Mouse (Mus musculus): ENCODE data around the gene Gbgt1. TPM values are rescaled to one million over a fixed set of nuclear protein-coding genes. Genes with fewer than 3 reads are reported as not detected.
A peak's percentile ranks its signal among the peaks of the same experiment; 100 is the strongest.
"Not testable (repeated sequence)": the region's sequence is repeated elsewhere in the genome, so short reads cannot be mapped to it uniquely, and the experiment has no call there.

The Gbgt1 gene
- total RNA-seq (2021) (1 to 10 TPM; 3.7 to 4.6 TPM), polyA plus RNA-seq (2012; rRNA removed) (1.6 and 3.6 TPM in 2 replicates)
- long read RNA-seq, partial matches to known transcripts, result 0 of 1 reads
- long read RNA-seq, other reads (novel, unspliced or antisense), result 0 of 1 reads

DNA sequence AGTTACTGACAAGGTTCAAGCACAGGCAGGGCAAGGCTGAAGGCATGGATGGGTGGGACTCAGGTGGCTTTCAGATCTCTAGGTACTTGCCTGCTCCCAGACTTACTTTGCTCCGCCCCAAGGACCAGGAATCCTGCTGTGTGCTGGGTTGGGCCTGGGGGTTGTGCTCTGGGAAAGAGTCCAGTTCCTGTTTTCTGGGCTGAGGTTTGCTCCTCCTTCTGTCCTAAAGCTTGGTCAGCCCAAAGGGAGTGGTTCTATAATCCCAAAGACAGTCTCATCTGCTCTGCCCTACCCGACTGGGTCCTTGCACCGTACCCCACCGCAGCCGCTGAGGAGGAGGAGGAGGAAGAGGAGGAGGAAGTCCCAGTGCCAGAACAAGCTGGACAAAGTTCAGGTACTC is at the start of gene Gbgt1:
Gene Gbgt1, plus strand, starts transcription at position 221 of the 400 bp plus-strand sequence.
- no peak for DNase-seq

DNA sequence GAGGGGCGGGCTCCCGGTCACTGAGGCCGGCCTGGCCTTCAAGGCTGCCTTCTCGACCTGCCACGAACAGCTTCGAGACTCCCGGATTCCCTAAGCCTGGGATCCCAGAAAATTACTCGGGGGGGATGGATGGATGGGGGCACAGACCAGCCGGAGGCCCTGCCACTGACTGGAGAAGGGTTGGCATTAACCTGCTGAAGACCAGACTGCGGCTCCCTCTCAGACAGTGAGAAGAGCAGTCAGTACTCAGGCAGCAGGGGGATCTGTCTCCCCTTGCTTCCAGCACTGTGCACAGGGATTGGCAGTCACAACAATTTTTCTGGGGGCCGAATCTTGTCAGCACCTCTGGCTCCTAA is 49.4 kb upstream of the Gbgt1 start:
- DNase-seq, result no peak

DNA sequence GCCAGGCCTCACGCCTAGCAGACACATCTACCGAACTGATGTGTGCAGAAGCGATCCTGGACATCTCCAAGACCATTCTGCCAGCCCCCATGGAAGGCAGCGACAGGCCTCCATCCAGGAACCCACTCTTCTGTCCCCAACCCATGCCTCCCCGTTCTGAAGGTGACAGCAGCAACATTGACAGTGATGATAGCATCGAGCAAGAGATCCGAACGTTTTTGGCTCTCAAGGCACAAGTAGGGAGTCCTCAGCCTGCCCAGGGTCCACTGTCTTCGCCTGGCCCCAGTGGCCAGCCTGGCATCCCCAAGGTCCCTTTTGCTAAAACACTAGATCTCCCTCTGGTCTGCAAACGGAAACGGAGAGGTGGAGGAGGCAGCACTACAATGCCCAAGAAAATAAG is 45.0 kb upstream of the Gbgt1 start:
- no peak for DNase-seq

DNA sequence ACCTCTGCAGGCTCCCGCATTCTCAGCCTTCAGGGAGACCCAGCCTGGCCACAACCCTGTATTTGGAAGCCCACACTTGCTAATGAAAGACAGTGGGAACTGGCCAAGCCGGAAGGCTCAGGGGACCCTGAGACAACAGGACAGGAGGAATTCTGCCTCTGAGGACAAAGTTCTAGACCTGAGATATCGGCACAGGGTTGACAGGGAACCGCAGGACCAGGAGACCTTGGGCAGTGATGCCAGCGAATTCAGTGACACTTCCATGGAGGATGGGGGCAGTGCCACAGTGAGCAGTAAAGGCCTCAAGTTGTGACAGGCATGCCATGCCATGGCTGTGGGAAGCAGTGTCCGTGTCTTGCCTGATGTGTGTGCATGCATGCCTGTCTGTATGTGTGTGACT is 43.2 kb upstream of the Gbgt1 start:
- DNase-seq, result no peak

DNA sequence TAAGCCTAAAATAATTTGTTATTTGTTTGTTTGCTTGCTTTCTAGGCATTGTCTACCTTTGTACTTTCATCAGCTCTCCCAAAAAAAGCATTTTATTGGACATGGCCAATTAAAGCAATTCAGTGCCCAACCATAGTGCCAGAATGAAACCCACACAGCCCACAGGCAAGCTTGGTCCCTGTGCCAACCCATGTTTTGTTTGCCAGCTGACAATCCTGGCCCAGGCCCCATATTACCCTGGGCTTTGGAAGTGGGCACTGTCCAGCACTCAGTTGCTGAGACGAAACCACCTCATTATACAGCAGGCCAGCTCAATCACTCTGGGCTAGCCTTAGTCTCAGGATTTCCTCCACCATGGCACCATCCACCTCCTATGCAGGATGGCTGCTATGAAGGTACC is 40.1 kb upstream of the Gbgt1 start:
- DNase-seq, result no peak

DNA sequence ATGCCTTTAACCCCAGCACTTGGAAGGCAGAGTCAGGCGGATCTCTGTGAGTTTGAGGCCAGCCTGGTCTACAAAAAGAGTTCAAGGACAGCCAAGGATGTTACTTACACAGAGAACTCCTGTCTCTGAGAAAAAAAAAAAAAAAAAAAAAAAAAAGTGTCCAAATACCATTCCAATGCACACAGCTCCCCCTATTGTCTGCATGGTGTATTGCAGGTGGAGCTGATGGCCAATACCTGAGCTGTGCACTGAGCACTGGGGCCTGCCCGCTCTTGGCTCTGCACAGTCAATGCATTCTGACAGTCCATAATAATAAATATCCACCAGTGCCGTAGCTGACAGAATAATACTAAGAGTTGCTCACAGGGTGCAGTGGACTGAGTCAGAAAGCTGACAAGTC is 32.8 kb upstream of the Gbgt1 start:
- peak; percentile 53 for DNase-seq

DNA sequence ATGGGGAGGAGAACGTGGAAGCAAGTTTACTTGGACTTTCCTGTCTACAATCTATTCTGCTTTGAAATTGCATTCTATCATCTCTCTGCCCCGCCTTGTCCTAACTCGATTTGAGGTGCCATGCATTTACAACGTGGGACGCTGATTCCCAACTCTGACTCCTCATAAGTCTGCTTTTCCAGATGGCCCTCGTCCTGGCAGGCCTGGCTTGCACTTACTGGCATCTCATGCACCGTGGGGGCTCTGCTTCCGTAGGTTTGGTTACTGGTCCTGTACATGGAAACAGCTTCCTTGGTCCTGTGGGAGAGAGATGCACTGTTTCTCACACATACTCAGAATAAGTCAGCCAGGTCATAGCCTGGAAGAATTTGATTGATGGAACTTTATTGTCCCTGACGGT is 31.8 kb upstream of the Gbgt1 start:
- DNase-seq, result no peak

DNA sequence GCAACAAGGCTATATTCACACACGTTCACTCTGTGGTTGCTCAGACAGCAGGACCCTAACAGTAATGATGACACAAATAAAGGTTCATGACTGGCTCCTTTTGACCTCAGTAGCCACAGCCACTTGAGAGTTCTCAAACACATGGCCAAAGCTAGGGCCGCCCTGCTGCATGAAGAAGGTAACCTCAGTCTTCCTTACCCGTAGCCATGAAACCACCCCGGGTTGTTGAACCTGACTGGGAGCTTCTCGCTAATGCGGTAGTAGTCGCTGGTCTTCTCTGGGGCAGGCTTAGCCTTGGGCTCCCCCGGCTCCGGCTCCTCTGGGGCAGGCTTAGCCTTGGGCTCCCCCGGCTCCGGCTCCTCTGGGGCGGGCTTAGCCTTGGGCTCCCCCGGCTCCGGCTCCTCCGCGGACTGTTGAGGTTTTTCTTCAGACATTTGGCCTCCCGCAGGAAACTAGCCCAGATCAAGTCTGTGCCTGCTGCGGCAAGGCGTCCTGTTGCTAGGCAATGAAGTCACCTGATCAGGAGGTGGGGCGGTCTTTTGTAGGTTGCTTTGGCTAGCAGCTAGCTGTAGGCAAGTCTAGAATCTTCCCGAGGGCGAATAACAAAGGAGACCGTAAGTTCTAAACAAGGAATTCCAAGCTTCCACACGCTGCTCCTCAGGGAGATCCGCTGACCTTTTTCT is 30.7 kb upstream of the Gbgt1 start, which contains the start of gene 1700007K13Rik:
Gene 1700007K13Rik, minus strand, starts transcription at position 497 of the 683 bp plus-strand sequence.
- peak; percentile 85 for DNase-seq

DNA sequence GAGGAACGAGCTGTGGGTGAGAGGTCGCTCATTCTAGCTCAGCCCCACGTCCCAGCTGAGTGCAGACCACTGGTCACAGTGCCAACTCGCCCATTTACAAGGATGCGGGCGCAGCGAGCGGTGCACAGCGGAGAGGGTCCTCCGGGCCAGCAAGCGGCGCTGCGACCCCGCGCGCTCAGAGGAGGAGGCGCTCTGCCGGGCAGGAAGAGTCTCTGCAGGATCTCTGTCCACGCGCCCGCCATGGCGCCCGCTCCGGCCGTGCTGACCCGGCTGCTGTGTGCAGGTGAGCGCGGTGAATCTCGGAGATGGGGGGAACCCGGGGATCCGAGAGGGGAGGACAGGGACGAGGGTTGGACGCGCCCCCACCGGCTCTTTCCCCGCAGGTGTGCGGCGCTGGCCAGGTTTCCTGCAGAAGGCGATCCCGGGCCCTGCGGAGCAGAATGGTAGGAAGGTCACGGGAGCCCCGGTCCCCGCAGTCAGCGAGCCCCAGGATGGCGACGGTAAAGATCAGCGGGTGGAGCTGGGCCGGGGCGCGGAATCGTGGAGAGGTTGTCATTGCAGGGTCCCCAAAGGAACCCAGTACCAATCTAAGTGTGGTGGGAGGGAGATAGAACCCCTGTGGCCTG is 28.7 kb upstream of the Gbgt1 start, which contains the start of gene Mrps2:
Gene Mrps2, plus strand, starts transcription at position 207 of the 626 bp plus-strand sequence.
- peak; percentile 90 for DNase-seq

DNA sequence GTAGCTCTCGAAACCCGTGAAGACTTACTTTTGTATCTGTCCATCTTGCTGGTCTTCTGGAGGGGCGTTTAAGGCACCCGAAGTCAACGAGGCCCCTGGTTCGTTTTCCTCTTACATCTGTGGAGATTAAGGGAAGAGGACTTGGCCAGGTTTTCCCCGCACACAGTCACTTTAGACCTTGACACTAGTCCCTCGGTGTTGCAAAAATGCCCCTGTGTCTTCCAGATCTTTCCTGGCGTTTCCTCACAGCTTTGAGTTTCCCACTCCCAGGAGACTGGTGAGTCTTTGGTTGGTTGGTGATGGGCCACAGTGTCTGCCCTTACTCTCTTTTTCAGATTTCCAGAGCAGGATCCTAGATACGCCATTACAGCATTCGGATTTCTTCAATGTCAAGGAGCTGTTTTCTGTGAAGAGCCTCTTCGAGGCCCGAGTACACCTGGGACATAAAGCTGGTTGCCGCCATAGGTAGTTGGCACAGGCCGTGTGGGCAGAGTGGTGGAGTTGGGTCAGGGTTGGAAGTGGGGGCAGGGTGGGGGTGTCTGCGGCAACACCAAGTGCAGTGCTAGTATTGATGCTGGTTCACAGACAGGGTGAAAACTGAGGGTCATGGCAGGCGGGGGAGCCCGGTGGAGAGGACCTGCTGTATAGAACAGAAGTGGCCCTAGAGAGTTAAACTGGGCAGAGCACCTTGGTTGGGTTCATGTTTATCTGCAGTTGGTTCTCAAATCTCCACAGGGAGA is 28.0 kb upstream of the Gbgt1 start:
- no peak for DNase-seq

DNA sequence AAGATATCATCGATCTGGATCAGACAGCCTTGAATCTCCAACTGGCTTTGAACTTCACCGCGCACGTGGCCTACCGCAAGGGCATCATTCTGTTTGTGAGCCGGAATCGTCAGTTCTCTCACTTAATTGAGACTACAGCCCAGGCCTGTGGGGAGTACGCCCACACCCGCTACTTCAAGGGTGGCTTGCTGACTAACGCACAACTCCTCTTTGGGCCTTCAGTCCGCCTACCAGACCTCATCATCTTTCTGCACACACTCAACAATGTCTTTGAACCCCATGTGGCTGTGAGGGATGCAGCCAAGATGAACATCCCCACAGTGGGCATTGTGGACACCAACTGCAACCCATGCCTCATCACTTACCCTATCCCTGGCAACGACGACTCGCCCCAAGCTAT is 27.2 kb upstream of the Gbgt1 start:
- no peak for DNase-seq

DNA sequence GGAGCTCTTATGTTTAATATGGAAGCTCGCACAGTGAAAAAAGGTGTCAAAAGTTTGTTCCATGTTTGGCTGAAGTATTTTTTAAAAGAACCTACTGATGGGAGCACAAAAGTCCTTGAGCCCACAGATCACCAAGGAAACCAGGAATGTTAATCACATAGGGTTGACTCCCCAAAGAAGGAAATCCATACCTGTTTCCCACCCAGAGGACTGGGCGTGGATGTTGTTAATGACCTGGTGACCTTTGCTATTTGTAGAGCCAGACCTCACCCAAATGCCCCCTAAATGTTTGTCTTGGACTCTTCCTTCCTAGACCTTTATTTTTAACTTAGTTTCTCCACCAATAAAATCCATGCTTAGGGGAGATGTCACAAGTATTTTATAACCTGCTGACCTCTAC is 26.1 kb upstream of the Gbgt1 start:
- DNase-seq, result no peak

DNA sequence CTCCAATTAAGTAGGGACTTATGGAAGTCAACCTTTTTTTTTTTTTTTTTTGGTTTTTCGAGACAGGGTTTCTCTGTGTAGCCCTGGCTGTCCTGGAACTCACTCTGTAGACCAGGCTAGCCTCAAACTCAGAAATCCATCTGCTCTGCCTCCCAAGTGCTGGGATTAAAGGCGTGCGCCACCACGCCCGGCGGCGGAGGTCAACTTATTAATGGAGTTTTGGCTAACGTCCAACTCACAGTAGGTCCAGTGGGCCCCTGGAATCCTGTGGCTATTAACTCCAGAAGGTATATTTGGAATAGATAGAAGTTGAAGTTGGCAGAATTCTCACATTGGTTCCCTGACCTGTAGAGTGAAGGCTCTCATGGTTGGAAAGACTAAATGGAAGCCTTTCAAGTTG is 24.7 kb upstream of the Gbgt1 start:
- not testable (repeated sequence) for DNase-seq

DNA sequence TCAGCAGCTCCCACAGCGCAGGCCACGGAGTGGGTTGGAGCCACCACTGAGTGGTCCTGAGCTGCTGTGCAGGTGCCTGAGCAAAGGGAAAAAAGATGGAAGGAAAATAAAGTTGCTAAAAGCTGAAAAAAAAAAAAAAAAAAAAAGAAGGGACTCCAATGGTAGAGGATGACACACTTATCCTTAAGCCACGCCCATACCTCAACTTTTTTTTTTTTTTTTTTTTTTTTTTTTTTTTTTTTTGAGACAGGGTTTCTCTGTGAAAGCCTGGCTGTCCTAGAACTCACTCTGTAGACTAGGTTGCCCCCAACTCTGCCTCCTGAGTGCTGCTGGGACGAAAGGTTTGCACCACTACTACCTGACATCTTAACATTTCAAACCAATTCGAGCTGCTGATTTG is 18.7 kb upstream of the Gbgt1 start:
- DNase-seq, result not testable (repeated sequence)

DNA sequence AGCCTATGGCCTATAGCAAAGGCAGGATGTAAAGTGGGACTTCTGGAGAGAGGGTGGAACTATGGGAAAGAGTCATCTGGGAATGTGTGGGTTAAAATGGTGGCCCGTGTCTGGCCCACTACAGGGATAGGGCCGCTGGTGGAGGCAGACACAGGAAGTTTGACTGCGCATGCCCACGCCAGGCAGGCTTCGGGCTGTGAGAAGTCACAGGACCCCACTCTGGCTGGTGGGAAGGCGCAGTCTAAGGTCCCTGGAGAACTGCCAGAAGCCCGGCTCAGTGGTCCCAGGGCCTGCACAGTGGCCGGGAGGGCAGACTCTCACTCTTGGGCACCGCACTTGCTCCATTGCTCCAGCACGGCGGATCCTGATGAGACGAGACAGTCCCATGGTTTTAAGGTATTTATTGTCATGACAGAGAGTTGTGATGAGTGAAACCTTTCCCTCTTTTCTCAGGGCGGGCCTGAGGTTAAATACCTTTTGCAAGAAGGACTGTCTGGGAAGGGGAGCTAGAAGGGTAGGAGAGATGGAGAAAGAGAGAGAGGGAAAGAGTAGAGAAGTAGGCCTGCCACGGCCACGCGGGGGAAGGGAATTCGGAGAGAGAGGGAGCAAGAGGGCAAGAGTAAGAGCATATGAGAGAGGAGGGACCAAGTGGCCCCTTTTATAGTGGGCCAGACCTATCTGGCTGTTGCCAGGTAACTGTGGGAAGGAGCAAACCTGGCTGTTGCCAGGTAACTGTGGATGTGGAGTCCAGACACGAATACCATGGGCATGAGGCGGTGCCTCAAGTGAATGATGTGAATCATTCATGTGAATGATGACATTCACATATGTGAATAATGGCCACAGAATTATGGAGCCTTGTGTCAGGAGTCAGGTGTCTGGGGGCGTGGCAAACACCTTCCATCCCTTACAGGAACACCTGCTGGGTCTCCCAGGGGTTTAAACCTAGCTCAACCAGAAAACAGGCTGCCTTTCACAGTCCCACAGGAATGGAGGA is 17.2 kb upstream of the Gbgt1 start:
- no peak for DNase-seq

DNA sequence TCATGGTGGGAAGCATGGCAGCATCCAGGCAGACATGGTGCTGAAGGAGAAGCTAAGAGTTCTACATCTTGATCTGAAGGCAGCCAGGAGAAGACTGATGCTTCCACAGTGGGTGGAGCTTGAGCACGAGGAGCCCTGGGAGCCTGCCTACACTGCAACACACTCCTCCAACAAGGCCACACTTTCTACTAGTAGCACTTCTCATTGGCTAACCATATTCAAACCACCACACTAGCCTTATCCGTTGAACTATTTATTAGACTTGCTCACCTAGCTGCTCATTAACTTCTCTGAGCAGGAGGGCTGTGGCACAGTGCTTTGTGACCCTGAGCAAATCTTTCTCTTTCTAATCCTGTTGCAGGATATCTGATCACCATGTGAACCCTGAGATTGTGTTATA is 12.8 kb upstream of the Gbgt1 start:
- DNase-seq, result no peak

DNA sequence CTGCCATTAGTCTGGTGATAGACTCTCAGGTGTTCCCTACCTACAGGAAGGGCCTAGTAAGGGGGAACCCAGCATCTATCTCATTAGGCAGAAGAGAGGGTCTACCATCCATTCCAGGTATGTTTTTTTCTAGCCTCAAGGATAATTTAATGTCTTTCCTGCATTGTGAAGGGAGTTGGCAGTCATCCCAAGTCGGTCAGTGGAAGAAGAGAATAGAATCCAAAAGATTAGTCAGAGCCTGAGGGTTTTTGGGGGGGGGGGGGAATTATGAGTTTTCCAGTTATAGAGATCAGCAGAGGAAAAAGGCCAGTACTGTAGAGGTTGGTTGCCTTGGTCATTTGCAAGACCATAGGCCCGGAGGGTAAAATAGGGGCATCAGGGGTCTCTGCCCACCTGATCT is 2.2 kb upstream of the Gbgt1 start:
- no peak for DNase-seq

DNA sequence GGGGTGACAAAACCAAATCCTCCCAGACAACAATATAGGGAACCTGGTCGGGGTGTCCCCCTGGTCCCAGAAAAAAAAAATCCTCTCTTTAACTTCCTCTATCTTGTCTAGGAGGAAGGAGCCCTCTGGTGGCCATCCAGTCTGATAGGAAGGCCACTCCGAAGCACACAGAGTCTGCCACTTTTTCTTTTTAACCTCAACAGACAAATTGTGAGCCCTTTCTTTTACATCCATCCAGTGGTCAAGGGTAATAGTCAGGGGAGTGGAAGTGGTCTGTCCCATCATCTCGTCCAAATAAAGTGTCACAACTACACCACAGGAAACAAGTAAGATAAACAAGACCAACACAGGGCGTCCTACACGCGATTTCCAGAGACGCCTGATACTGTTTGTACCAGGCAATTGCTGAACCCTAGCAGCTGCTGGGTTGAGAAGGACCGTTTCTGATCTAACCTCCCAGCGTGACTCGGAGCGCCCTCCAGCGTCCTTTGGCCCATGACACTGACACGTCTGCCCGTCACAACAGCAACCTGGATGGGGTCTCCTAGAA is 1.4 kb upstream of the Gbgt1 start:
- DNase-seq, result peak; percentile 30

DNA sequence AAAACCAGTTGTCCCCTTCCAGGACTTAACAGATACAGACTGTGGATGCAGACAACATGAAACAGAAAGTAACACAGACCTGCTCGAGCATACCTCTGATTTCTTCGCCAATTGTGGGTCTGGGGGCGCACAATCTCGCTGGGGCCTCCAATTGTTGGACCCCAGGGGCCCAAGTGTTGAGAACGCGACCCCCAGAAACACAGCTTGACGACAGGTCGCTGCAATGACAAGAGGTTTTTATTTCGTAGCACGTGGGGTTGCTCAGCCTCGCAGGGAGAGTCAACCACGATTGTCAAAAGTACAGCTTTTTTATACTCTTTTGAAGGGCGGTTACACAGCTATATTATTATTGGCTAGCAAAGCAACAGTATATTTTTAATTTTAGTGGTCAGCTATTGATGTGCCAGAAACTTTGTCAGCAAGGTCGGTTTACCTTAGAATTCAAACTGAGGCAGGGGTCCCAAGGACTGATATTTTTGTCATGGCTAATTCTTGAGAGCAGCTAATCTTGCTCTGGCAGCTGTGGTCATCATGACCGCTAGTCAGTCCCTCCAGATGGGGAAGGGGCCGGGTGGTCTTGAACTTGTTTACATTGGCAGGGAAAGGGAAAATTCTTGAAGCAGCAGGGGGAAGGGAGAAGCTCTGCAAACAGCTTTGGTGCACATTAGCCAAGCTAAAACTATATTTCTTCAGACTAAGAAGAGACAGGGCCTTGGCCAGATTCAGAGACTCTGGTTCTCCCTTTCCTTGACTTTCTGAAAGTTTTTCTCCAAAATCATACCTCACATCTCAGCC is 693 bp upstream of the Gbgt1 start:
- DNase-seq, result no peak

DNA sequence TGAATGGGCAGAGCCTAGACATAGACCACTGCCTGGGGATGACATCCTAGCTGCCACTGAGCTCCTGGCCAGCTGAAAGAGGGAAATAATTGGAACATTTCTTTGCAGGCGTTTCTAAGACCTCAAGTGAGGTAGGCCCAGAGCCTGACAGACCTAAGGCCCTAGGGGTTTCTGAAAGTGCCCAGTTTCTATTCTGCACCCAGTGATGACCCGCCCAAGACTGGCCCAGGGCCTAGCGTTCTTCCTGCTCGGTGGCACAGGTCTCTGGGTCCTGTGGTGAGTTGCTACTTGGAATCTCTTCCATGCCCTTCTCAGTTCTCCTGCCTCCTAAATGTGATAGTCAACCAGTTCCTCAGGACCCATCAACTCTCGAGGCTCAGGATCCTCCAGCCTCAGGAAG is 870 bp downstream of the Gbgt1 start:
- DNase-seq, result no peak

DNA sequence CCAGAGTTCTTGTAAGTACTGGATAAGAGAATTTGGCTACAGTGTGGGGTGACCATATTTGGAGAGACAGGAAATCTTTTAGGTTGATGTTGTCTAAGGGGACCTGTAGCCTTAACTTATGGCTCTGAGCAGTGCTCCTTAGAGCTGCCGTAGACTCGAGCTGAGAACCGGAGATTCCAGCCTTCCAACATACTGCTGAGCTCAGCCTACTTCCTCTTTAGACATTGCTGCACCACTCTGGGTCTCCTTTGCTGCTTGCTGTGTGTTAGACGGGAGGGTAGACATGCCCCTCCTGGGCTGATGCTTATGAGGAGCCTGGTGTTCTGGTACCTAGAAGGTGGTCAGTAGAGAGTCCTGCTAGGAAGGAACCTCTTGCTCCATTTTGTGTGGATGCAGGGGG is 1.7 kb downstream of the Gbgt1 start:
- DNase-seq, result no peak
